Mouse (Mus musculus) CH12.LX (cell line): Measurements from ENCODE around the gene Exoc7.

Experiments
- CTCF ChIP-seq, 2 experiments: IDR thresholded peaks in 1 of 2; conservative IDR thresholded peaks in 1 of 2; 2 replicates each; pipeline ENCODE4 v1.5.1; 2011 to 2012; ENCODE audit warnings: low read depth in 2 of 2, low read length in 2 of 2, improper control_type of control experiment in 1 of 2, inconsistent platforms in 1 of 2, mild to moderate bottlenecking in 1 of 2, moderate library complexity in 1 of 2
- E2F4 ChIP-seq: IDR thresholded peaks from 2 replicates; pipeline ENCODE4 v1.6.1; 2011; ENCODE audit warnings: low read depth, low read length, improper control_type of control experiment; ENCODE audit not compliant: insufficient replicate concordance
- EP300 ChIP-seq: IDR thresholded peaks from 2 replicates; pipeline ENCODE4 v1.6.1; 2011; ENCODE audit warnings: low read length, improper control_type of control experiment
- JUND ChIP-seq: conservative IDR thresholded peaks from 2 replicates; pipeline ENCODE4 v1.6.1; 2011; ENCODE audit warnings: low read depth, low read length, improper control_type of control experiment
- KAT2A ChIP-seq: IDR thresholded peaks from 2 replicates; pipeline ENCODE4 v1.6.1; 2012; ENCODE audit warnings: low read length, improper control_type of control experiment, inconsistent platforms; ENCODE audit not compliant: insufficient replicate concordance
- MAX ChIP-seq: IDR thresholded peaks from 2 replicates; pipeline ENCODE4 v1.6.1; 2011; ENCODE audit warnings: low read length, improper control_type of control experiment
- MEF2A ChIP-seq: IDR thresholded peaks from 2 replicates; pipeline ENCODE4 v1.6.1; 2014; ENCODE audit warnings: low read depth, mild to moderate bottlenecking, inconsistent platforms, low read length, improper control_type of control experiment, borderline replicate concordance
- POLR2A ChIP-seq: IDR thresholded peaks from 2 replicates; pipeline ENCODE4 v1.6.1; 2011; ENCODE audit warnings: low read depth, mild to moderate bottlenecking, improper control_type of control experiment, low read length
- RAD21 ChIP-seq: IDR thresholded peaks from 2 replicates; pipeline ENCODE4 v1.6.1; 2011; ENCODE audit warnings: low read depth, mild to moderate bottlenecking, low read length, improper control_type of control experiment, moderate library complexity

- TF ChIP-seq KAT2A (no peak), JUND (no peak), POLR2A (no peak), CTCF (conservative IDR thresholded peaks at IDR 0.05 in 1 of 2, IDR thresholded peaks at IDR 0.05 in 1 of 2; ENCODE audit: low read depth in 2 of 2, low read length in 2 of 2) (no peak), EP300 (no peak), MAX (no peak), E2F4 (no peak), MEF2A (no peak), RAD21 (no peak)
Observed at GRCm38 (mm10) chr11:116354521-116354920, 47.5 kb upstream of the Exoc7 start.
